Mouse (Mus musculus) liver, postnatal 0 days (tissue): ENCODE measurements around the gene Spg7.

Source experiments
- CTCF ChIP-seq: sonication (generic); IDR thresholded peaks from 2 replicates; pipeline ENCODE4 v1.5.1; 2016; ENCODE audit warnings: antibody characterized with exemption, low read depth
- EP300 ChIP-seq: IDR thresholded peaks from 2 replicates; pipeline ENCODE4 v1.6.1; 2016; ENCODE audit warnings: antibody characterized with exemption, low read depth, mild to moderate bottlenecking

DNA sequence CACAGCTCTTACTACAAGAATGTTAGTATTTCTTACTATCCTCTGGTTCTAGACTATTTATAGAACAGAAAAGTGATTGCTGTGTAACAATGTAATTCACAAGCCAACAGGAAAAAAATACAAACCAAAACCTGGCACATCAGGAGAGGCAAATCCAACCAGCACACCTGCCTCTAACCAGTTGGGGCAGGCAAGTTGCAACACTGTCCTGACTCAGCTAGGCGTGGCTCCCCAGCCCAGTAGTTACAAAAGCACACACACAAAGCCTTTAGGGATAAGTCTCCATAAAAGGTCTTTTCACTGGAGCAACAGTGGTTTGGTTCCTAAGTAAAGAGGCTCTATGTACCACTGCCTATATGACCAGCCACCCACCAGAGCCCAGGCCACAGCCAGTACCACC, 41.5 kb upstream of the Spg7 start:
- TF ChIP-seq CTCF (no peak), EP300 (no peak)
